Mouse (Mus musculus): ENCODE measurements around the gene Pcmt1. TPM values are rescaled to one million over a fixed set of nuclear protein-coding genes. Genes with fewer than 3 reads are reported as not detected.
A peak's percentile ranks its signal among the peaks of the same experiment; 100 is the strongest.

Gene Pcmt1
- polyA plus RNA-seq, 1 experiment from 2014 or later, result 131 TPM

- no peak overlapping the region for H3K4me3 ChIP-seq (ENCODE audit: low read depth, low read length)
- H3K27ac ChIP-seq (replicated peaks; ENCODE audit: low read depth, low read length), result no peak overlapping the region
- no peaks in the 10 kb centered on the region for H3K9me3 ChIP-seq (replicated peaks; ENCODE audit: control insufficient read depth, low read length)
- DNase-seq (ENCODE audit: low spot score) (no peak), ATAC-seq (replicated peaks; ENCODE audit: insufficient number of reproducible peaks, low FRiP score, low TSS enrichment, low read depth) (peak; percentile 70; the same call in 1 of the 2 replicates)
- H3K4me1 ChIP-seq (ENCODE audit: control insufficient read depth, insufficient read depth, low read length), result no peaks in the 10 kb centered on the region
- H3K9ac ChIP-seq (replicated peaks; ENCODE audit: low read length), result no peak overlapping the region
- H3K4me2 ChIP-seq (ENCODE audit: low read depth, low read length), result no peak overlapping the region
- WGBS, result 43% methylated on average over 11 of the region's 11 CpGs
- no peaks in the 10 kb centered on the region for H3K36me3 ChIP-seq (replicated peaks; ENCODE audit: control insufficient read depth, insufficient read depth, low read depth, low read length)
- no peaks in the 10 kb centered on the region for H3K27me3 ChIP-seq (ENCODE audit: control insufficient read depth, insufficient read depth, low read length)
Measured at GRCm38 (mm10) chr10:7582157-7582890, 98.6 kb downstream of the Pcmt1 start.

- Histone ChIP-seq H3K27me3 (ENCODE audit: control insufficient read depth, insufficient read depth, low read length) (no peaks in the 10 kb centered on the region), H3K4me2 (ENCODE audit: low read depth, low read length) (no peak overlapping the region), H3K36me3 (replicated peaks; ENCODE audit: control insufficient read depth, insufficient read depth, low read depth, low read length) (no peaks in the 10 kb centered on the region), H3K4me1 (ENCODE audit: control insufficient read depth, insufficient read depth, low read length) (no peaks in the 10 kb centered on the region), H3K9ac (replicated peaks; ENCODE audit: low read length) (no peak overlapping the region), H3K9me3 (replicated peaks; ENCODE audit: control insufficient read depth, low read length) (no peaks in the 10 kb centered on the region), H3K27ac (replicated peaks; ENCODE audit: low read depth, low read length) (no peak overlapping the region), H3K4me3 (ENCODE audit: low read depth, low read length) (no peak overlapping the region)
- ATAC-seq (replicated peaks; ENCODE audit: insufficient number of reproducible peaks, low FRiP score, low TSS enrichment, low read depth) (no peak), DNase-seq (ENCODE audit: low spot score) (no peak)
- 86% methylated on average over 2 of the region's 2 CpGs for WGBS
Measured at GRCm38 (mm10) chr10:7581401-7581800, 99.5 kb downstream of the Pcmt1 start.

Other genes starting within 250 kb of the Pcmt1 start
- gene Ulbp1, start 207.5 kb downstream of the Pcmt1 start, polyA plus RNA-seq (2014; fragmentation: Nextera tagmentation; extraction: Ambion mirVana), result 1.2 and 1.7 TPM in 2 replicates
- gene Lrp11, start 91.3 kb downstream of the Pcmt1 start, polyA plus RNA-seq (2014; fragmentation: Nextera tagmentation; extraction: Ambion mirVana), result 6.1 and 7.5 TPM in 2 replicates
- gene Nup43, start 13.6 kb downstream of the Pcmt1 start, polyA plus RNA-seq (2014; fragmentation: Nextera tagmentation; extraction: Ambion mirVana), result 73.5 and 84.4 TPM in 2 replicates
- gene Lats1, start 78 bp upstream of the Pcmt1 start, polyA plus RNA-seq (2014; fragmentation: Nextera tagmentation; extraction: Ambion mirVana), result 9.6 and 11.4 TPM in 2 replicates
- 82.6 and 83.5 TPM in 2 replicates for gene Katna1, start 44.9 kb upstream of the Pcmt1 start, polyA plus RNA-seq (2014; fragmentation: Nextera tagmentation; extraction: Ambion mirVana)
- 61.6 and 61.7 TPM in 2 replicates for gene Ginm1, start 111.7 kb upstream of the Pcmt1 start, polyA plus RNA-seq (2014; fragmentation: Nextera tagmentation; extraction: Ambion mirVana)
- gene Ppil4, start 111.8 kb upstream of the Pcmt1 start, polyA plus RNA-seq (2014; fragmentation: Nextera tagmentation; extraction: Ambion mirVana), result 48.5 and 49.1 TPM in 2 replicates
- 0.07 and 0.08 TPM in 2 replicates for gene Zc3h12d, start 151.3 kb upstream of the Pcmt1 start, polyA plus RNA-seq (2014; fragmentation: Nextera tagmentation; extraction: Ambion mirVana)

All from embryonic facial prominence, embryonic 11.5 days (tissue).